Mouse (Mus musculus): ENCODE results near the gene Nipsnap3a.

Nipsnap3a gene

DNA sequence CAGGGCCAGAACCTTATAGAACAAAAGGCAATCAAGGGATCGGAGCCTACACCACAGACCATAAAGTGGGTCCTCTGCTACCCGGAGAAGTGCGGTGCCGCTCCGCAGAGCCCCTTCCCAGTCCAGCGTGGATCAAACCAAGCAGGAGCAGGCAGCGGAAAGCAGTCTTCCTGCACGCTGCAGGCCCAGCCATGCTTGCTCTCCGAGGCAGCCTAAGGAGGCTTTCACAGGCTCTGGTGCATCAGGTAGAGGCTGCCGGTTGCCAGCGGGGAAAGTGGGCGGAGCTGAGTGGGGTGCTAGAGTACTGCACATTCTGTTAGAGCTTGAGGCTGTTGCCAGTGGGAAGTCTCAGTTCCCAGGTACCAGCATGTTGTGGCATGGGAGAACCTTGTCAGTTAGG lies at the start of gene Nipsnap3a:
Gene Nipsnap3a, plus strand, starts transcription at position 25 of the 400 bp plus-strand sequence.
- in situ Hi-C loops (cut with MboI; ENCODE audit: unreplicated experiment in 2 of 2): no loop called here

- in situ Hi-C loops (cut with MboI; ENCODE audit: unreplicated experiment in 2 of 2): no loop called here
Observed at GRCm38 (mm10) chr4:52946665-52947064, 42.4 kb upstream of the Nipsnap3a start.

GRCm38 (mm10) chr4:52949005-52949404 lies 40.1 kb upstream of the Nipsnap3a start:
- in situ Hi-C loops (cut with MboI; ENCODE audit: unreplicated experiment in 2 of 2): no loop called here

- in situ Hi-C loops (cut with MboI; ENCODE audit: unreplicated experiment in 2 of 2): no loop called here
Observed at GRCm38 (mm10) chr4:52958693-52959092, 30.4 kb upstream of the Nipsnap3a start.

- in situ Hi-C loops (cut with MboI; ENCODE audit: unreplicated experiment in 2 of 2): no loop called here
Observed at GRCm38 (mm10) chr4:52964247-52964646, 24.8 kb upstream of the Nipsnap3a start, which contains the start of gene Olfr270. Gene Olfr270, plus strand, starts transcription at chr4:52964547.

GRCm38 (mm10) chr4:52985216-52985615 lies 3.9 kb upstream of the Nipsnap3a start:
- in situ Hi-C loops (cut with MboI; ENCODE audit: unreplicated experiment in 2 of 2): no loop called here

GRCm38 (mm10) chr4:52986266-52986665 lies 2.8 kb upstream of the Nipsnap3a start:
- in situ Hi-C loops (cut with MboI; ENCODE audit: unreplicated experiment in 2 of 2): no loop called here

- in situ Hi-C loops (cut with MboI; ENCODE audit: unreplicated experiment in 2 of 2): no loop called here
Observed at GRCm38 (mm10) chr4:52999449-52999848, 10.4 kb downstream of the Nipsnap3a start.

DNA sequence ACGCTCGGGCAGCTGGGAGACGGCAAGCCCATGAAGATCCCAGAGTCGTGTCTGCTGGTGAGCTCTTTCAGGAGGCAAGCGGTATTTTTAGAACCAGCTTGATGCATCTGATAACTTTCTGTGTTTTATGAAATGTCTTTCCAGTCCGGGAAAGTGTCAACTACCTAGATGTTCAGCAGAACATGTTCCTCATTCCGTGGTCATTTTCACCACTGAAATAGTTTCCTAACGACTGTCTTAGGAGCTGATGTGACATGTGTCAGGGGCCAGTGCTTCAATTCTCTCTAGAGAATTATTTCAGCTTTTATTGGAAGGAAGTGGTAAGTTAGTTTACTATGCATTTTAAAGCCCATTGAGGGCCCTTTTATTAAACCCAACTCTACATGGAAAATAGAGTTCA lies 11.1 kb downstream of the Nipsnap3a start:
- in situ Hi-C loops (cut with MboI; ENCODE audit: unreplicated experiment in 2 of 2): loop anchor here in 1 of 2 experiments (25.0 kb wide), 2 partner anchors 563 to 837 kb away; partner anchors contain the start of genes Smc2 and Tmem38b

DNA sequence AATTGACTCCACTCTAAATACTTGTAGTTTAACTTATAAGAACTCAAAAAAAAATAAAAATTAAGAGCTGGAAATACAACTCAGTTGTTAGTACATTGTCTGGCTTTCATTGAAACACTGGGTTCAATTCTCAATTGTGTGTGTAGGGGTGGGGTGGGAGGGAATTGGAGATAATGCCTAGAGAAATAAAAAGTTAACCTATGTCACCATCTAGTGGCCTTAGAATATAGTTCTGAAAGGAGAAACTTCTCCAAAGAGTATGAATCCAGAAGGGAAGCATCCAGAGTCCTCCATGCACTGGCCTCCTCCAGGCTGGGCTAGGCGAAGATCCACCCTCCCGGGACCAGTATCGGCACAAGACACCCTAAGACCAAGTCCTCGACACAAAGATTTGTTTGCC lies 20.1 kb downstream of the Nipsnap3a start:
- in situ Hi-C loops (cut with MboI; ENCODE audit: unreplicated experiment in 2 of 2): loop anchor here in 1 of 2 experiments (25.0 kb wide), 2 partner anchors 572 to 828 kb away; partner anchors contain the start of genes Smc2 and Tmem38b

DNA sequence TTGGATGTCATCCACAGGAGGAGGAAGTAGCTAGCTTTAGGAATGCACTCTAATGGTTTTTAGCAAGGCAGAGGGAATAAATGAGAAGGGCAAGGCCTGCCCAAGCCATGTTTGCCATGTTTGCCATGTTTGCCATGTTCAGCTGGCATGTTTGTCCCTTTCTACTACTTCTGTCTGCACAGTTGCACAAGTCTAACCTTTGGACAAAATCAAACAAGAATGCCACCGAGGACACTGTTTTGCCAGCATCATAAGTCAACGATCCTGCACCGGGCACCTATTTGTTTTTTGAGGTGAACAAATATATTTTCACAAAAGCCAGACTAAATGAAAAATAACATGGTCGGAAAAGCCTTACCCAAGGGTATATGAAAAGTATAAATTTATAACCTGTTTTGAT lies 20.8 kb downstream of the Nipsnap3a start:
- in situ Hi-C loops (cut with MboI; ENCODE audit: unreplicated experiment in 2 of 2): loop anchor here in 1 of 2 experiments (25.0 kb wide), 2 partner anchors 573 to 827 kb away; partner anchors contain the start of genes Smc2 and Tmem38b

- in situ Hi-C loops (cut with MboI; ENCODE audit: unreplicated experiment in 2 of 2): loop anchor here in 1 of 2 experiments (25.0 kb wide), 2 partner anchors 575 to 825 kb away; partner anchors contain the start of genes Smc2 and Tmem38b
Observed at GRCm38 (mm10) chr4:53011732-53012361, 22.8 kb downstream of the Nipsnap3a start, which contains the start of gene Nipsnap3b. Gene Nipsnap3b, plus strand, starts transcription at chr4:53011880.

DNA sequence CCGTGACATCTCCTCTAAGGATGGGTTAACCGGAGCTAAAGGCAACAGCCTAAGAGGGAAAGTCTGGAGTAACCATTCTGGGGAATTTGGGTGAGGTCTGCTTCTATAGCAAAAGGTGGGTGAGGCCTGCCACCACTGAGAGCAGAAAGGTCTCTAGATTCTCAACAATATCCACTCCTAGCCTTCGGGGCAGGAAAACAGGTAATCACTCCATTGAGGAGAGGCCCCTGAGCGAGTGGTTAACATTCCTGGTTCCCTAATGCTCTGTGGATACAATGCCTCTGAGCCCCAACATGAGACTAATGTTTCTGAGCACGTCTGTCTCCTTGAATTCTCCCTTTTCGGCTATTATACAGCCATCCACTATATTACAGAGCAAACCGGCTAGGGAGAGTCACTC lies 25.3 kb downstream of the Nipsnap3a start:
- in situ Hi-C loops (cut with MboI; ENCODE audit: unreplicated experiment in 2 of 2): loop anchor here in 1 of 2 experiments (25.0 kb wide), 2 partner anchors 577 to 823 kb away; partner anchors contain the start of genes Smc2 and Tmem38b

GRCm38 (mm10) chr4:53015024-53015423 lies 26.0 kb downstream of the Nipsnap3a start:
- in situ Hi-C loops (cut with MboI; ENCODE audit: unreplicated experiment in 2 of 2): loop anchor here in 1 of 2 experiments (25.0 kb wide), 2 partner anchors 578 to 822 kb away; partner anchors contain the start of genes Smc2 and Tmem38b

DNA sequence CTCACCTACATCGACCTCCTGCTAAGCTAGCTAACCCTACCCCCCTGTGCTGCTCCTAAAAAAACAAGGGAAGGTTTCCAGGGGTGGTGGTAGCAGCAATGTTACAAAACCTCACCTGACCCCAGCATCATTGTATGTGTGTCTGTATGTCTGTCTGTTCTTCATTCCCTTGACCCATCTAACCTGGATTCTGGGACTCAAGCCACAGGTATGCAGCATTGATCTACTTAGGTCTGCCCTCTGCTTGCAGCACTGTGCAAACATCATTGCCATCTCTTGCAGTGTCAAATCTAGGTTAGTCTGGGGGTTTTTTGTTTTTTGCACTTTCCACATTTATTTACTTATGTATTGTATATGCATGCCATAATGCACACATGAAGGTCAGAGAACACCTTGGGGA lies 29.3 kb downstream of the Nipsnap3a start:
- in situ Hi-C loops (cut with MboI; ENCODE audit: unreplicated experiment in 2 of 2): loop anchor here in 1 of 2 experiments (25.0 kb wide), 2 partner anchors 581 to 819 kb away; partner anchors contain the start of genes Smc2 and Tmem38b

GRCm38 (mm10) chr4:53023189-53023925 lies 34.3 kb downstream of the Nipsnap3a start:
- in situ Hi-C loops (cut with MboI; ENCODE audit: unreplicated experiment in 2 of 2): loop anchor here (10.0 to 25.0 kb wide), 3 partner anchors 571 to 814 kb away; partner anchors contain the start of genes Smc2 (in 1 of the 2) and Tmem38b (in 1 of the 2)

DNA sequence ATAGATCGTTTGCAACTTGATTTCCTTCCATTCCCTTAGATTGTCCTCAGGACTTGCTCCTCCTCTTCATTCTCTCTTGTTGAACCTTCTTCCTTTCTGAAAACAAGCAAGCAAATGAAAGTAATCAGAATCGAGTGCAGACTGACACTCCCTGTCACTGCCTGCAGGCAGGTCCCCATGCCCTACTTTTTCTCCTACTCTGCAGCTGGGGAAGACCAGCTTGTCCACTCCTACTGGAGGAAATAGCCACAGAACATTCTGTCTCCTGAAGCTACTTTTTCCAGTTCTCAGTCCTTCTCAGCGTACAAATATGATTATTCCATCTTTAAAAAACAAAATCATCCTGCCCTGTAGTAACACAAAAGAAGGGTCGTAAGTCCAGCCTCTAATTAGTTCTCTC lies 35.3 kb downstream of the Nipsnap3a start:
- in situ Hi-C loops (cut with MboI; ENCODE audit: unreplicated experiment in 2 of 2): loop anchor here (10.0 to 25.0 kb wide), 3 partner anchors 570 to 813 kb away; partner anchors contain the start of genes Smc2 (in 1 of the 2) and Tmem38b (in 1 of the 2)

GRCm38 (mm10) chr4:53027811-53028210 lies 38.7 kb downstream of the Nipsnap3a start:
- in situ Hi-C loops (cut with MboI; ENCODE audit: unreplicated experiment in 2 of 2): loop anchor here in 1 of 2 experiments (10.0 kb wide), 1 partner anchor 567 kb away; no protein-coding TSS in a partner anchor

- in situ Hi-C loops (cut with MboI; ENCODE audit: unreplicated experiment in 2 of 2): no loop called here
Observed at GRCm38 (mm10) chr4:53030326-53030948, 41.4 kb downstream of the Nipsnap3a start.

GRCm38 (mm10) chr4:53043819-53044218 lies 54.7 kb downstream of the Nipsnap3a start:
- in situ Hi-C loops (cut with MboI; ENCODE audit: unreplicated experiment in 2 of 2): no loop called here
